ENCODE assay signal across 14 mouse cellular contexts in genomic region chr10:78316228-78317087, GRCm38 (mm10). TPM values are rescaled to one million over a fixed set of nuclear protein-coding genes. Genes with fewer than 3 reads are reported as not detected.
DNase-seq lines count a peak whose midpoint lies in the region; ATAC-seq and TF ChIP-seq lines count a peak whose summit lies in the region.
"Had no signal": no experiment of that assay in that cellular context is flagged by ENCODE, and none has a peak within 500 bp of the region (broad histone marks: within the 10 kb centered on the region; RNA-seq: fewer than 3 reads in every experiment).

No protein-coding gene starts in this region.

- WGBS in liver, postnatal 0 days (ENCODE audit: insufficient replicate concordance) = 75% methylated on average over 15 of the region's 15 CpGs
- WGBS in liver, embryonic 12.5 days (ENCODE audit: insufficient replicate concordance) = 73% methylated on average over 15 of the region's 15 CpGs

- H3K27me3 ChIP-seq in liver, postnatal 0 days (ENCODE audit: insufficient read depth, low read length) = no peaks in the 10 kb centered on the region
- H3K27me3 ChIP-seq in liver, embryonic 12.5 days (replicated peaks) = peaks cover 4% of the 10 kb centered on the region; the same call in 1 of the 2 replicates
- H3K27me3 ChIP-seq: forebrain, embryonic 13.5 days; limb, embryonic 13.5 days had no signal

- H3K9me3 ChIP-seq in liver, postnatal 0 days (ENCODE audit: low read length) = no peaks in the 10 kb centered on the region
- no peaks in the 10 kb centered on the region for H3K9me3 ChIP-seq in liver, embryonic 12.5 days (replicated peaks)
- H3K9me3 ChIP-seq: forebrain, embryonic 13.5 days; limb, embryonic 13.5 days had no signal

- TF ChIP-seq EP300 in liver, postnatal 0 days (IDR thresholded peaks at IDR 0.05; ENCODE audit: low read depth) = no peak

- H3K9ac ChIP-seq in liver, postnatal 0 days (replicated peaks) = no peak overlapping the region
- H3K9ac ChIP-seq in liver, embryonic 12.5 days = no peak overlapping the region
- H3K9ac ChIP-seq: forebrain, embryonic 13.5 days; limb, embryonic 13.5 days had no signal

- no peak for ATAC-seq in liver, postnatal 0 days
- ATAC-seq in liver, embryonic 12.5 days = no peak
- ATAC-seq: forebrain, embryonic 13.5 days; inflammation-experienced regulatory T-cells, adult 6 months had no signal

- peak; percentile 44 to 54 for DNase-seq in heart, adult 18-20 months
- no peak for DNase-seq in heart, postnatal 14 days
- DNase-seq in liver, postnatal 0 days = no peak
- peak; percentile 49 to 54 for DNase-seq in cerebellum, postnatal 36 days
- no peak for DNase-seq in yolk sac, embryonic 10.5 days (ENCODE audit: low spot score)
- no peak for DNase-seq in frontal cortex, postnatal 10 days (ENCODE audit: low spot score in 2 of 2)
- no peak for DNase-seq in layer of hippocampus, postnatal 14 days (ENCODE audit: low spot score in 2 of 2)
- DNase-seq: layer of hippocampus, postnatal 36 days; retina, postnatal 1 day; thymus, adult 2 months had no signal

- no peak overlapping the region for H3K4me3 ChIP-seq in liver, postnatal 0 days (ENCODE audit: low read depth, low read length)
- no peak overlapping the region for H3K4me3 ChIP-seq in liver, embryonic 12.5 days
- H3K4me3 ChIP-seq: forebrain, embryonic 13.5 days; limb, embryonic 13.5 days had no signal

- H3K4me1 ChIP-seq in liver, postnatal 0 days (ENCODE audit: insufficient read depth) = no peaks in the 10 kb centered on the region
- peaks cover 10% of the 10 kb centered on the region for H3K4me1 ChIP-seq in liver, embryonic 12.5 days

- 0 out of 2 replicates have a peak, but pooled peaks have one; percentile 13 for TF ChIP-seq CTCF in liver, postnatal 0 days (IDR thresholded peaks at IDR 0.05; ENCODE audit: low read depth)

- 0 out of 2 replicates have a peak, but pooled peaks cover 4% of the 10 kb centered on the region for H3K36me3 ChIP-seq in liver, postnatal 0 days (replicated peaks; ENCODE audit: insufficient read depth, low read length)
- no peaks in the 10 kb centered on the region for H3K36me3 ChIP-seq in liver, embryonic 12.5 days

- H3K27ac ChIP-seq in liver, postnatal 0 days (ENCODE audit: low read depth) = no peak overlapping the region
- no peak overlapping the region for H3K27ac ChIP-seq in liver, embryonic 12.5 days
- H3K27ac ChIP-seq: forebrain, embryonic 13.5 days; limb, embryonic 13.5 days had no signal

- intact Hi-C loops in heart, postnatal 14 days (cut with DNase I) = no loop called here

- no peak overlapping the region for H3K4me2 ChIP-seq in liver, postnatal 0 days (ENCODE audit: low read depth, low read length)
- no peak overlapping the region for H3K4me2 ChIP-seq in liver, embryonic 12.5 days
- H3K4me2 ChIP-seq: forebrain, embryonic 13.5 days; limb, embryonic 13.5 days had no signal

RNA-seq across cellular contexts. Expression of gene Agpat3, which starts 35.8 kb away (rescaled TPM):
- 100 to 1,000 TPM; 214 to 237 TPM for total RNA-seq in heart, adult 18-20 months (2021)
- 100 to 1,000 TPM; 246 to 265 TPM for total RNA-seq in heart, postnatal 14 days (2021)
- polyA plus RNA-seq in liver, postnatal 0 days (2015; fragmentation: Nextera tagmentation; extraction: Ambion mirVana) = 154 and 171 TPM in 2 replicates
- polyA plus RNA-seq in liver, embryonic 12.5 days (2016; fragmentation: Nextera tagmentation; extraction: Ambion mirVana) = 25.3 and 25.7 TPM in 2 replicates
- total RNA-seq in layer of hippocampus, postnatal 14 days (2021) = 100 to 1,000 TPM; 258 to 259 TPM

Comparison
In these comparisons a context has a peak if more than half of its experiments do, and no peak if none do; other contexts are left out.
1. DNase-seq: peak in heart, adult 18-20 months (2 of 2) and cerebellum, postnatal 36 days (2 of 2); none in heart, postnatal 14 days (0 of 2), liver, postnatal 0 days (single experiment), yolk sac, embryonic 10.5 days (single experiment), frontal cortex, postnatal 10 days (0 of 2) and layer of hippocampus, postnatal 14 days (0 of 2).